Mouse (Mus musculus): ENCODE measurements around the gene Myh7. TPM values are rescaled to one million over a fixed set of nuclear protein-coding genes. Genes with fewer than 3 reads are reported as not detected.
"Not testable (repeated sequence)": the region's sequence is repeated elsewhere in the genome, so short reads cannot be mapped to it uniquely, and the experiment has no call there.

Myh7 gene
- polyA plus RNA-seq, 1 experiment from 2014 or later: 5.4 TPM

- DNase-seq: no peak
- no peak overlapping the region for H3K4me2 ChIP-seq (ENCODE audit: low read length)
- WGBS: 87% methylated on average over 3 of the region's 3 CpGs
- no peak for ATAC-seq (ENCODE audit: low FRiP score, low TSS enrichment)
- H3K4me3 ChIP-seq (replicated peaks; ENCODE audit: low read depth, low read length): no peak overlapping the region
- no peak overlapping the region for H3K9ac ChIP-seq (replicated peaks; ENCODE audit: low read length)
- H3K4me1 ChIP-seq (ENCODE audit: control insufficient read depth, insufficient read depth, low read length): no peaks in the 10 kb centered on the region
- H3K27ac ChIP-seq (replicated peaks; ENCODE audit: low read depth, low read length): no peak overlapping the region
- H3K27me3 ChIP-seq (ENCODE audit: control insufficient read depth, insufficient read depth, low read length): no peaks in the 10 kb centered on the region
- H3K9me3 ChIP-seq (ENCODE audit: control insufficient read depth, low read length): no peaks in the 10 kb centered on the region
- H3K36me3 ChIP-seq (ENCODE audit: control insufficient read depth, insufficient read depth, low read length): no peaks in the 10 kb centered on the region
Measured at GRCm38 (mm10) chr14:54967874-54968273, 26.6 kb downstream of the Myh7 start.

GRCm38 (mm10) chr14:54966320-54966977 lies 28.0 kb downstream of the Myh7 start, which contains the start of gene Myh6:
Gene Myh6, minus strand, starts transcription at chr14:54966927.
- ATAC-seq (ENCODE audit: low FRiP score, low TSS enrichment): no peak

GRCm38 (mm10) chr14:54965631-54966030 lies 28.8 kb downstream of the Myh7 start:
- Histone ChIP-seq H3K36me3 (ENCODE audit: control insufficient read depth, insufficient read depth, low read length) (no peaks in the 10 kb centered on the region), H3K9ac (replicated peaks; ENCODE audit: low read length) (no peak overlapping the region), H3K4me3 (replicated peaks; ENCODE audit: low read depth, low read length) (no peak overlapping the region), H3K27me3 (ENCODE audit: control insufficient read depth, insufficient read depth, low read length) (no peaks in the 10 kb centered on the region), H3K4me2 (ENCODE audit: low read length) (no peak overlapping the region), H3K9me3 (ENCODE audit: control insufficient read depth, low read length) (no peaks in the 10 kb centered on the region), H3K27ac (replicated peaks; ENCODE audit: low read depth, low read length) (no peak overlapping the region), H3K4me1 (ENCODE audit: control insufficient read depth, insufficient read depth, low read length) (no peaks in the 10 kb centered on the region)
- ATAC-seq (ENCODE audit: low FRiP score, low TSS enrichment) (no peak), DNase-seq (no peak)
- WGBS: 78% methylated on average over 6 of the region's 6 CpGs

More at GRCm38 (mm10) chr14:54966320-54966977, 28.0 kb downstream of the Myh7 start, which contains the start of gene Myh6:
- H3K9ac ChIP-seq (replicated peaks; ENCODE audit: low read length): no peak within 1 kb of the TSS
- no peaks in the 10 kb centered on the region for H3K36me3 ChIP-seq (ENCODE audit: control insufficient read depth, insufficient read depth, low read length)
- WGBS: 68% methylated on average over 7 of the region's 7 CpGs
- no peak within 1 kb of the TSS for H3K27ac ChIP-seq (replicated peaks; ENCODE audit: low read depth, low read length)
- no peaks in the 10 kb centered on the region for H3K27me3 ChIP-seq (ENCODE audit: control insufficient read depth, insufficient read depth, low read length)
- H3K4me3 ChIP-seq (replicated peaks; ENCODE audit: low read depth, low read length): no peak within 1 kb of the TSS
- no peaks in the 10 kb centered on the region for H3K4me1 ChIP-seq (ENCODE audit: control insufficient read depth, insufficient read depth, low read length)
- no peak within 1 kb of the TSS for H3K4me2 ChIP-seq (ENCODE audit: low read length)
- no peak for DNase-seq
- no peaks in the 10 kb centered on the region for H3K9me3 ChIP-seq (ENCODE audit: control insufficient read depth, low read length)

- H3K36me3 ChIP-seq (ENCODE audit: control insufficient read depth, insufficient read depth, low read length): no peaks in the 10 kb centered on the region
- H3K27ac ChIP-seq (replicated peaks; ENCODE audit: low read depth, low read length): no peak overlapping the region
- ATAC-seq (ENCODE audit: low FRiP score, low TSS enrichment) (no peak), DNase-seq (no peak)
- WGBS: 85% methylated on average over 15 of the region's 15 CpGs
- no peaks in the 10 kb centered on the region for H3K4me1 ChIP-seq (ENCODE audit: control insufficient read depth, insufficient read depth, low read length)
- no peaks in the 10 kb centered on the region for H3K9me3 ChIP-seq (ENCODE audit: control insufficient read depth, low read length)
- H3K4me2 ChIP-seq (ENCODE audit: low read length): no peak overlapping the region
- no peak overlapping the region for H3K4me3 ChIP-seq (replicated peaks; ENCODE audit: low read depth, low read length)
- no peak overlapping the region for H3K9ac ChIP-seq (replicated peaks; ENCODE audit: low read length)
- H3K27me3 ChIP-seq (ENCODE audit: control insufficient read depth, insufficient read depth, low read length): no peaks in the 10 kb centered on the region
Measured at GRCm38 (mm10) chr14:54965044-54965443, 29.4 kb downstream of the Myh7 start.

GRCm38 (mm10) chr14:54963727-54964126 lies 30.7 kb downstream of the Myh7 start:
- DNase-seq: no peak
- Histone ChIP-seq H3K9ac (replicated peaks; ENCODE audit: low read length) (no peak overlapping the region), H3K36me3 (ENCODE audit: control insufficient read depth, insufficient read depth, low read length) (no peaks in the 10 kb centered on the region), H3K4me2 (ENCODE audit: low read length) (no peak overlapping the region), H3K27ac (replicated peaks; ENCODE audit: low read depth, low read length) (no peak overlapping the region), H3K9me3 (ENCODE audit: control insufficient read depth, low read length) (no peaks in the 10 kb centered on the region), H3K4me1 (ENCODE audit: control insufficient read depth, insufficient read depth, low read length) (no peaks in the 10 kb centered on the region), H3K27me3 (ENCODE audit: control insufficient read depth, insufficient read depth, low read length) (no peaks in the 10 kb centered on the region), H3K4me3 (replicated peaks; ENCODE audit: low read depth, low read length) (no peak overlapping the region)
- WGBS: 87% methylated on average over 11 of the region's 11 CpGs
- ATAC-seq (ENCODE audit: low FRiP score, low TSS enrichment): no peak

GRCm38 (mm10) chr14:54962714-54963113 lies 31.7 kb downstream of the Myh7 start:
- H3K36me3 ChIP-seq (ENCODE audit: control insufficient read depth, insufficient read depth, low read length): no peaks in the 10 kb centered on the region
- H3K9me3 ChIP-seq (ENCODE audit: control insufficient read depth, low read length): no peaks in the 10 kb centered on the region
- no peaks in the 10 kb centered on the region for H3K27me3 ChIP-seq (ENCODE audit: control insufficient read depth, insufficient read depth, low read length)
- H3K4me1 ChIP-seq (ENCODE audit: control insufficient read depth, insufficient read depth, low read length): no peaks in the 10 kb centered on the region
- H3K4me2 ChIP-seq (ENCODE audit: low read length): no peak overlapping the region
- no peak overlapping the region for H3K4me3 ChIP-seq (replicated peaks; ENCODE audit: low read depth, low read length)
- H3K9ac ChIP-seq (replicated peaks; ENCODE audit: low read length): no peak overlapping the region
- no peak overlapping the region for H3K27ac ChIP-seq (replicated peaks; ENCODE audit: low read depth, low read length)
- DNase-seq (no peak), ATAC-seq (ENCODE audit: low FRiP score, low TSS enrichment) (no peak)
- 89% methylated on average over 7 of the region's 7 CpGs for WGBS

- DNase-seq (no peak), ATAC-seq (ENCODE audit: low FRiP score, low TSS enrichment) (no peak)
- H3K36me3 ChIP-seq (ENCODE audit: control insufficient read depth, insufficient read depth, low read length): no peaks in the 10 kb centered on the region
Measured at GRCm38 (mm10) chr14:54961487-54961886, 32.9 kb downstream of the Myh7 start.

GRCm38 (mm10) chr14:54960769-54961168 lies 33.7 kb downstream of the Myh7 start:
- no peak for ATAC-seq (ENCODE audit: low FRiP score, low TSS enrichment)
- 68% methylated on average over 10 of the region's 10 CpGs for WGBS
- DNase-seq: no peak
- Histone ChIP-seq H3K4me1 (ENCODE audit: control insufficient read depth, insufficient read depth, low read length) (no peaks in the 10 kb centered on the region), H3K27me3 (ENCODE audit: control insufficient read depth, insufficient read depth, low read length) (no peaks in the 10 kb centered on the region), H3K9me3 (ENCODE audit: control insufficient read depth, low read length) (no peaks in the 10 kb centered on the region), H3K4me2 (ENCODE audit: low read length) (no peak overlapping the region), H3K27ac (replicated peaks; ENCODE audit: low read depth, low read length) (no peak overlapping the region), H3K9ac (replicated peaks; ENCODE audit: low read length) (no peak overlapping the region), H3K36me3 (ENCODE audit: control insufficient read depth, insufficient read depth, low read length) (no peaks in the 10 kb centered on the region), H3K4me3 (replicated peaks; ENCODE audit: low read depth, low read length) (no peak overlapping the region)

More at GRCm38 (mm10) chr14:54961487-54961886, 32.9 kb downstream of the Myh7 start:
- no peak overlapping the region for H3K4me3 ChIP-seq (replicated peaks; ENCODE audit: low read depth, low read length)
- H3K4me1 ChIP-seq (ENCODE audit: control insufficient read depth, insufficient read depth, low read length): no peaks in the 10 kb centered on the region
- WGBS: 90% methylated on average over 5 of the region's 5 CpGs
- no peak overlapping the region for H3K4me2 ChIP-seq (ENCODE audit: low read length)
- no peaks in the 10 kb centered on the region for H3K9me3 ChIP-seq (ENCODE audit: control insufficient read depth, low read length)
- no peaks in the 10 kb centered on the region for H3K27me3 ChIP-seq (ENCODE audit: control insufficient read depth, insufficient read depth, low read length)
- no peak overlapping the region for H3K9ac ChIP-seq (replicated peaks; ENCODE audit: low read length)
- H3K27ac ChIP-seq (replicated peaks; ENCODE audit: low read depth, low read length): no peak overlapping the region

GRCm38 (mm10) chr14:54959853-54960613 lies 34.4 kb downstream of the Myh7 start:
- WGBS: 93% methylated on average over 12 of the region's 12 CpGs
- H3K4me3 ChIP-seq (replicated peaks; ENCODE audit: low read depth, low read length); H3K27me3 ChIP-seq (ENCODE audit: control insufficient read depth, insufficient read depth, low read length); ATAC-seq (ENCODE audit: low FRiP score, low TSS enrichment); H3K4me2 ChIP-seq (ENCODE audit: low read length); H3K36me3 ChIP-seq (ENCODE audit: control insufficient read depth, insufficient read depth, low read length); H3K27ac ChIP-seq (replicated peaks; ENCODE audit: low read depth, low read length); DNase-seq; H3K4me1 ChIP-seq (ENCODE audit: control insufficient read depth, insufficient read depth, low read length); H3K9me3 ChIP-seq (ENCODE audit: control insufficient read depth, low read length); H3K9ac ChIP-seq (replicated peaks; ENCODE audit: low read length): not testable (repeated sequence)

Measured in midbrain, embryonic 14.5 days (tissue).